Mouse (Mus musculus) c-Kit-positive CD71-positive TER-119-positive erythroid progenitor cells, embryonic 14.5 days (primary cell): ENCODE measurements around the gene Rpf1.

ENCODE experiments used
- DNase-seq: peaks from one replicate; pipeline ENCODE4 v3.0.0-alpha.2; 2013; ENCODE audit warnings: low spot score

The Rpf1 gene

GRCm38 (mm10) chr3:146500003-146500809 lies 21.0 kb downstream of the Rpf1 start:
- peak; percentile 57 for DNase-seq

- DNase-seq: peak; percentile 81
Observed at GRCm38 (mm10) chr3:146499431-146500002, 21.7 kb downstream of the Rpf1 start, which contains the start of the genes Spata1 and Gng5. Gene Spata1, minus strand, starts transcription at chr3:146499753. Gene Gng5, plus strand, starts transcription at chr3:146499807.

- DNase-seq: peak; percentile 45
Observed at GRCm38 (mm10) chr3:146498989-146499388, 22.2 kb downstream of the Rpf1 start.

GRCm38 (mm10) chr3:146494941-146495340 lies 26.3 kb downstream of the Rpf1 start:
- no peak for DNase-seq

- no peak for DNase-seq
Observed at GRCm38 (mm10) chr3:146486464-146486863, 34.8 kb downstream of the Rpf1 start.

- DNase-seq: no peak
Observed at GRCm38 (mm10) chr3:146482044-146482443, 39.2 kb downstream of the Rpf1 start.

- no peak for DNase-seq
Observed at GRCm38 (mm10) chr3:146474428-146474827, 46.8 kb downstream of the Rpf1 start.

GRCm38 (mm10) chr3:146473741-146474140 lies 47.5 kb downstream of the Rpf1 start:
- DNase-seq: no peak

GRCm38 (mm10) chr3:146472657-146473056 lies 48.6 kb downstream of the Rpf1 start:
- DNase-seq: no peak

- no peak for DNase-seq
Observed at GRCm38 (mm10) chr3:146469226-146469625, 52.0 kb downstream of the Rpf1 start.

GRCm38 (mm10) chr3:146462939-146463338 lies 58.3 kb downstream of the Rpf1 start:
- no peak for DNase-seq
